17 mouse cellular contexts compared by ENCODE assay signal in the genomic region with DNA sequence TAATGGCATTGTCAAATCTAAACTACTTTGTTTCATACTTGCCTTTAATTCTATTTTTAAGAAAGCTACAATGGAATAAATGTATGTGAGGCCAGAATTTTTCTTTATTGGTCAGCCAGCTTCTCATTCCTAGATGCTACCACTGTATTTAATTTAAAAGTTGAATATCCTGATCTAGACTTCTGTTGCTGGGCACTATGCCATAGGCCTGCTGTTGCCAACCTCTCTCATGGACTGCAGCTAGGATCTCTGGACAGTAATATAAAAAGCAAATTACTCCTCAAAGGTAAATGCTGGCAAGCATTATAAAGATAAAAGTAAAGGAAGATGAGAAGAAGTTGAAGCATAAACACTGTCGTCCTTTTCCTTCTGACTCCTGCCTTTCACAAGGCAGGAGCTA.
"Had no signal": no experiment of that assay in that cellular context is flagged by ENCODE, and none has a peak within 500 bp of the region (broad histone marks: within the 10 kb centered on the region; RNA-seq: fewer than 3 reads in every experiment).

No protein-coding gene starts in this region.

- H3K4me1 ChIP-seq: kidney, embryonic 15.5 days; limb, embryonic 10.5 days; limb, embryonic 13.5 days; liver, embryonic 12.5 days; liver, embryonic 15.5 days; lung, embryonic 15.5 days; megakaryocyte, embryonic 14.5 days had no signal

- DNase-seq: kidney, postnatal 10 days; kidney, postnatal 36 days; layer of hippocampus, postnatal 36 days; liver; lung, adult 18-20 months; lung, postnatal 10 days; lung, postnatal 36 days; midbrain, embryonic 14.5 days; thymus, adult 18-20 months; thymus, postnatal 36 days had no signal

- H3K27ac ChIP-seq: kidney, embryonic 15.5 days; limb, embryonic 10.5 days; limb, embryonic 13.5 days; liver, embryonic 12.5 days; liver, embryonic 15.5 days; lung, embryonic 15.5 days had no signal

- H3K27me3 ChIP-seq: kidney, embryonic 15.5 days; limb, embryonic 13.5 days; liver, embryonic 12.5 days; liver, embryonic 15.5 days; lung, embryonic 15.5 days; megakaryocyte, embryonic 14.5 days had no signal

- H3K4me3 ChIP-seq: kidney, embryonic 15.5 days; limb, embryonic 10.5 days; limb, embryonic 13.5 days; liver, embryonic 12.5 days; liver, embryonic 15.5 days; lung, embryonic 15.5 days; megakaryocyte, embryonic 14.5 days had no signal
